Mouse (Mus musculus) MEL (cell line): Measurements from ENCODE around the gene Mpv17l.

ENCODE experiments used
- MAX ChIP-seq: IDR thresholded peaks from 2 replicates; pipeline ENCODE4 v1.6.1; 2011; ENCODE audit warnings: low read length, improper control_type of control experiment
- MYB ChIP-seq: IDR thresholded peaks from 2 replicates; pipeline ENCODE4 v1.6.1; 2011; ENCODE audit warnings: mild to moderate bottlenecking, low read depth, low read length, improper control_type of control experiment
- NRF1 ChIP-seq: IDR thresholded peaks from 2 replicates; pipeline ENCODE4 v1.6.1; 2014; ENCODE audit warnings: low read depth, mild to moderate bottlenecking, inconsistent platforms, low read length, improper control_type of control experiment, moderate library complexity; ENCODE audit not compliant: poor library complexity, insufficient read depth, severe bottlenecking
- ZKSCAN1 ChIP-seq: IDR thresholded peaks from 2 replicates; pipeline ENCODE4 v1.6.1; 2012; ENCODE audit warnings: low read depth, mild to moderate bottlenecking, inconsistent platforms, low read length, improper control_type of control experiment, moderate library complexity

DNA sequence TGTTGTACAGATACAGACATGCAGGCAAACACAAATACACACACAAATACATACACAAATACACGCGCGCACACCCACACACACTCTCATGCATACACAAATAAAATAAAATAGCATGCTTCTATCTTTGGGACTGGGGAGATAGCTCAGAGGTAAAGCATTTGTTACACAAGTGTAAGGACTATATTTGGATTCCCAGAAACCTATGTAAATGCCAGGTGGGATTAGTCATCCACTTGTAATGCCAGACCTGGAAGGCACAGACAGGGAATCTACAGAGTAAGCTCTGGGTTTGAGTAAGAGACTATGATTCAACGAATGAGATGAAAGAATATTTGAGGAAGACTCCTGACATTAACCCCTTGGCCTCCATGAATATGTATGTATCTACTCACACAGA lies 27.5 kb upstream of the Mpv17l start:
- TF ChIP-seq NRF1, result no peak
- no peak for TF ChIP-seq MAX
- TF ChIP-seq MYB, result no peak
- no peak for TF ChIP-seq ZKSCAN1
